Mouse (Mus musculus): ENCODE results near the gene Gm49387. TPM values are rescaled to one million over a fixed set of nuclear protein-coding genes. Genes with fewer than 3 reads are reported as not detected.

Gm49387 gene
- total and polyA plus RNA-seq, 3 experiments = not detected

DNA sequence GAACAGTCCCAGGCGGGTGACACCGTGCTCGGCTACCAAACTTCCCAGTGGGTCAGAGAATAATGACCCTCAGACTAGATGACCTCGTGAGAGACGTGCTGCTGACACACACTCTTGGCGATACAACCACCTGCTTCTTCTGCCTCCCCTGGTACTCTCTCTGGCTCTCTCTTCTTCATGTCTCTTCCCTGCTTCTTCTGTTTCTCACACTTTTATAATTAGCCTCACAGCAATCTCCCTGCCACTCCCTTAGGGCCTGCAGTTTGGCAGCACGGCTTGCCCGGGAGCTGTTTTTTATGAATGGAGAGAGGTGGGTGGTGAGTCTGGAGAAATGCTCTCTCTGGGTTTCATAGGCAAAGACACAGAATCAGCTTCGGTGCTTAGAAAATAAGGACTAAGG lies 64.8 kb downstream of the Gm49387 start:
- DNase-seq (ENCODE audit: low spot score) = no peak
- Histone ChIP-seq H3K4me1 (ENCODE audit: insufficient read depth, low read depth, low read length) (peaks cover 21% of the 10 kb centered on the region), H3K4me3 (ENCODE audit: low read depth, low read length) (no peak overlapping the region), H3K27me3 (ENCODE audit: insufficient read depth, low read length) (peaks cover 26% of the 10 kb centered on the region), H3K9me3 (replicated peaks) (no peaks in the 10 kb centered on the region), H3K36me3 (replicated peaks) (no peaks in the 10 kb centered on the region)
- no peak for TF ChIP-seq CTCF (IDR thresholded peaks at IDR 0.05; ENCODE audit: low read depth, low read length)
- no peak for TF ChIP-seq GATA2 (IDR thresholded peaks at IDR 0.05; ENCODE audit: borderline replicate concordance, low read depth, low read length)
- TF ChIP-seq GATA1 (IDR thresholded peaks at IDR 0.05; ENCODE audit: borderline replicate concordance, low read length) = no peak
- no peak for TF ChIP-seq TAL1 (conservative IDR thresholded peaks at IDR 0.05; ENCODE audit: low read depth, low read length)
- no peak for TF ChIP-seq POLR2AphosphoS5 (IDR thresholded peaks at IDR 0.05; ENCODE audit: insufficient replicate concordance, low read depth, low read length)
- ATAC-seq (ENCODE audit: extremely low read depth, insufficient number of reproducible peaks, low FRiP score, poor library complexity, severe bottlenecking) = no peak

DNA sequence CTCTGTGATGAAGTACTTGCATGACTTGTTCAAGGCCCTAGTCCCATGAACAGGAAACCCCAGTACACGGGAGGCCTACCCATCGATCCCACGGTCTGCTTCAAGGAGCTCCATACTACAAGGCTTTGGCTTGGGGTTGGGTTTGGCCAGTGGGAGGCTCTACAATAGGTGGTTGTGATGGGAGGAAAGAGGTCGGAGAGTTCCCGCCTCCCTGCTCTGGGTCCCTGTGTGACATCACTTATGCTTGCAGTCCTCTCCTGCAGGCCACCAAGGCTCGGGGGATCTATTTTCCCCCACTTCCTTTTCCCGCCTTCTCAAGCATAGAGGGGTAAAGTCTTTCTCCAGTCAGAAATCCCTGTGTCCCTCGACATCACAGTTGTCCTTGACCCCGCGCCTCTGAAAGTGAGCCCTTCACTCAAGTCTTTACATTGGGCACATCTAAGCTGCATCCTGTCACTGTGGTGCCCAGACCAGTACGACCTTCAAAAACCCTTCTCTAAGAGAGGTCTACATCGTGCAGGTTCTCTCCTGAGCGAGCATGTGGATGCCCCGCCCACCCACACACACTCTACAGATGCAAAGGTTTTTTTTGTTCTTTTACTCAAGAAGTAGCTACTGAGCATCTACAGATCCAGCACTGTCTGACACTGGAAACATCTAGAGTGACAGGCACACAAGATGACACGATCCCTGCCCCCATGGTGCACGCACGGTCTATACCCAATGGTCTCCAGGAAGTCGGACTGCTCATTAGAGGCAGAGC lies 65.6 kb downstream of the Gm49387 start:
- Histone ChIP-seq H3K9me3 (replicated peaks) (no peaks in the 10 kb centered on the region), H3K4me3 (ENCODE audit: low read depth, low read length) (no peak overlapping the region), H3K27me3 (ENCODE audit: insufficient read depth, low read length) (peaks cover 26% of the 10 kb centered on the region), H3K36me3 (replicated peaks) (no peaks in the 10 kb centered on the region), H3K4me1 (ENCODE audit: insufficient read depth, low read depth, low read length) (peaks cover 29% of the 10 kb centered on the region)
- TF ChIP-seq GATA1 (IDR thresholded peaks at IDR 0.05; ENCODE audit: borderline replicate concordance, low read length) (no peak), POLR2AphosphoS5 (IDR thresholded peaks at IDR 0.05; ENCODE audit: insufficient replicate concordance, low read depth, low read length) (no peak), CTCF (IDR thresholded peaks at IDR 0.05; ENCODE audit: low read depth, low read length) (no peak), GATA2 (IDR thresholded peaks at IDR 0.05; ENCODE audit: borderline replicate concordance, low read depth, low read length) (no peak), TAL1 (conservative IDR thresholded peaks at IDR 0.05; ENCODE audit: low read depth, low read length) (no peak)
- DNase-seq (ENCODE audit: low spot score) (no peak), ATAC-seq (ENCODE audit: extremely low read depth, insufficient number of reproducible peaks, low FRiP score, poor library complexity, severe bottlenecking) (no peak)

DNA sequence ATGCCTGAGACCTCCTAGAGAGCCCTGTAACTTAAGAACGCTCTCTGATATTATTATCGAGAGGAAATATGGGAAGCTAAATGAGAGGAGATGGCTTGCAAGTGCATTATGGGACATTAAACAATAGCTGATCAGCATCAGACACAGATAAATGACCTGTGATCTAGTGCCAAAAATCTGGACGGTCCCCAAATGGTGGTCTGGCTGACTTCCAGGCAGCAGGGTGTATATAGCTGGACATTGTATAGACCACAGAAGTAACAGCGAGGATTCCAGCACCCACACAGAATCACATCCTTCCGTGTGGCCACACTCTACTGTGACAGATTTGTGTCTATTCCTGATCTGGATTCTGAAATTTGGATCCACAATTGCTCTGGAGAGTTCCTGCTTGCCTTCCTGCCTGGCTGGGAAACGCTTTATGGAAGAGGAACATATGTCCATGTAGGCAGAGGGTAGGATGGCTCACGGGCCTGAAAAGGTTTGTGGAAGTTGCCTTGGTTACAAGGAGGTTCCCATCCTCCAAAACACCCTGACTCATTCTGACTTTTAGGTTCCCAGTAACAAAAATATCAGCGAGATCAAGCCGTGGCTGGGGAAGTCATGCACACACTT lies 68.0 kb downstream of the Gm49387 start:
- peaks cover 42% of the 10 kb centered on the region for H3K4me1 ChIP-seq (ENCODE audit: insufficient read depth, low read depth, low read length)
- peaks cover 26% of the 10 kb centered on the region for H3K27me3 ChIP-seq (ENCODE audit: insufficient read depth, low read length)
- H3K9me3 ChIP-seq (replicated peaks) = no peaks in the 10 kb centered on the region
- no peak overlapping the region for H3K4me3 ChIP-seq (ENCODE audit: low read depth, low read length)
- TF ChIP-seq CTCF (IDR thresholded peaks at IDR 0.05; ENCODE audit: low read depth, low read length) (no peak), TAL1 (conservative IDR thresholded peaks at IDR 0.05; ENCODE audit: low read depth, low read length) (no peak), POLR2AphosphoS5 (IDR thresholded peaks at IDR 0.05; ENCODE audit: insufficient replicate concordance, low read depth, low read length) (no peak), GATA1 (IDR thresholded peaks at IDR 0.05; ENCODE audit: borderline replicate concordance, low read length) (no peak), GATA2 (IDR thresholded peaks at IDR 0.05; ENCODE audit: borderline replicate concordance, low read depth, low read length) (no peak)
- ATAC-seq (ENCODE audit: extremely low read depth, insufficient number of reproducible peaks, low FRiP score, poor library complexity, severe bottlenecking) (no peak), DNase-seq (ENCODE audit: low spot score) (no peak)
- H3K36me3 ChIP-seq (replicated peaks) = no peaks in the 10 kb centered on the region

DNA sequence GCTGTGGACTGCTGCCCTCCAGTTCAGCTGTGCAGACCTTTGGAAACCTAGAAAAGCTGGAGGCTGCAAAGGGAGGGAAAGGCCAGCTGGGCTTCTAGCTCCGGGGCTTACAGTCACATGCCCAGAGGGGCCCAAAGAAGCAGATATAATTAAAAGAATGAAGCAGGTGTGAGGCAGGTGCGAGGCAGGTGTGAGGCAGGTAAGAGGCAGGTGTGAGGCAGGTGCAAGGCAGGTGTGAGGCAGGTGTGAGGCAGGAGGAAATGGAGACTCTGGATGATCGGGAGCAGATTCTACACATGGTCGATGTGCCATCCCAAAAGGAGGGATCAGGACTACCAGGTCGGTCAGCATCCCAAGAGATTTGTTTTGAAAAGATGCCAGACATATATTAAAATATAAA lies 69.3 kb downstream of the Gm49387 start:
- H3K9me3 ChIP-seq (replicated peaks) = no peaks in the 10 kb centered on the region
- no peak overlapping the region for H3K4me3 ChIP-seq (ENCODE audit: low read depth, low read length)
- DNase-seq (ENCODE audit: low spot score) = no peak
- no peaks in the 10 kb centered on the region for H3K36me3 ChIP-seq (replicated peaks)
- peaks cover 42% of the 10 kb centered on the region for H3K4me1 ChIP-seq (ENCODE audit: insufficient read depth, low read depth, low read length)
- H3K27me3 ChIP-seq (ENCODE audit: insufficient read depth, low read length) = peaks cover 20% of the 10 kb centered on the region
- no peak for ATAC-seq (ENCODE audit: extremely low read depth, insufficient number of reproducible peaks, low FRiP score, poor library complexity, severe bottlenecking)
- TF ChIP-seq TAL1 (conservative IDR thresholded peaks at IDR 0.05; ENCODE audit: low read depth, low read length) (no peak), GATA2 (IDR thresholded peaks at IDR 0.05; ENCODE audit: borderline replicate concordance, low read depth, low read length) (no peak), GATA1 (IDR thresholded peaks at IDR 0.05; ENCODE audit: borderline replicate concordance, low read length) (no peak), CTCF (IDR thresholded peaks at IDR 0.05; ENCODE audit: low read depth, low read length) (no peak), POLR2AphosphoS5 (IDR thresholded peaks at IDR 0.05; ENCODE audit: insufficient replicate concordance, low read depth, low read length) (no peak)

DNA sequence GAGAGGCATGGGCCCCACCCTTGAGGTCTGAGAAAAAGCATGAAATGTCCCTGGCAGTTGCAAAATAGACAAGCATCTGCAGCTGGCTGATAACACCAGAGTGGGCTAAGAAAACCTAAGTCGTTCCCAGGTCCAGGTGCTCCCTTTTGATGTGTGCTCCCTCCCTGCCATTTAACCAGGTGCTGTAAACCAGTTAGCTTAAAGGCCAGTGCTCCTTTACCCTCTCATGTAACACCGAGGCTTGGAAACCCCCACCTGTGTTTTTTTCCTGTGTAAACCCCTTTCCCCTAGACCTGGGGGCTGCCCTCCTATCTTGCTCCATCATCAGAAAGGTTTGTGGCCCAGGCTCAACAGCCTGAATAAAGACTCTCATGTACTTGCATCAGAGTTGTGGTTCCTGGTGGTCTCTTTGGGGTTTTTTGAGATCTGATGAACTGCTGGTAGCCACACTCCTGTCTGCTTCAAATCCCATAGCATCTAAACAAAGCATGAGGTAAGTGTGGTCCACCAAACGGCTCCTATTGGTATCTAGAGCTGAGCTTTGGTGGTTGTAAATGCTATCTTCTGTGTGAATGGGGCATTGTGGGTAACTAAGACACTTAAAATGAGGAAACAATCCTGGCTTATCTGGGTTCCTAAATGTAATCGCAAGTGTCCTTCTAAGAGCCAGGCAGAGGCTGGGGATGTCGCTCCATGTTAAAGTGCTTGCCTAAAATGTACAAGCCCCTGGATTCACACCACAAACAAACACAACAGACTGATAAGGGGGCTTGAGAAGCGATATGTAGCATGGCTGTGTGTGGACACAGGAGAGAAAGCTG lies 70.3 kb downstream of the Gm49387 start:
- H3K9me3 ChIP-seq (replicated peaks) = no peaks in the 10 kb centered on the region
- H3K36me3 ChIP-seq (replicated peaks) = no peaks in the 10 kb centered on the region
- DNase-seq (ENCODE audit: low spot score) = peak; percentile 18
- ATAC-seq (ENCODE audit: extremely low read depth, insufficient number of reproducible peaks, low FRiP score, poor library complexity, severe bottlenecking) = no peak
- H3K27me3 ChIP-seq (ENCODE audit: insufficient read depth, low read length) = peaks cover 10% of the 10 kb centered on the region
- H3K4me3 ChIP-seq (ENCODE audit: low read depth, low read length) = no peak overlapping the region
- H3K4me1 ChIP-seq (ENCODE audit: insufficient read depth, low read depth, low read length) = peaks cover 44% of the 10 kb centered on the region
- TF ChIP-seq TAL1 (conservative IDR thresholded peaks at IDR 0.05; ENCODE audit: low read depth, low read length) (peak; percentile 29; the same call in 1 of the 2 replicates), GATA1 (IDR thresholded peaks at IDR 0.05; ENCODE audit: borderline replicate concordance, low read length) (no peak)

DNA sequence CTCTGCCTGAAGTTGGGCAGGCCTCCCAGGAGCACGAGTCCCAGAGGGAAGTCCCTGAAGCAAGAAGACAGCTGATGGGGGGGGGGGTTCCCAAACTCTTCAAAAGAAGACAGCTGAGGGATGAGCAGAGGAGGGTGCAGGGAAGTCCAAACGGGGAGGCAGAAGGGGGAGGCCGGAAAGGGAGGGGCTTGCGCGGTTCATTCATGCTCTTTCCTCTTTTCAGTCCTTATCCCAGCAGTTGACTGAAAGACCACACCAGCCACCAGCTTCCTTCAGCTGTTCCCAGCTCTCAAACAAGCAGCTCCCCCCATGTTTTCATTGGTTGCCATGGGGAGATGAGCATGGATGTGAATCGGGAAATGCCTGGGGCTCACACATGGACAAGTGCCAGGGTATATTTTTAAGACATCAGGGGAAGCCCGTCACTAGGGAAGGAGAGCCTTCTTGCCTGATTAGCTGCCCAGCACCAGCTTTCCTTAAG lies 71.5 kb downstream of the Gm49387 start:
- DNase-seq (ENCODE audit: low spot score) (no peak), ATAC-seq (ENCODE audit: extremely low read depth, insufficient number of reproducible peaks, low FRiP score, poor library complexity, severe bottlenecking) (no peak)
- TF ChIP-seq GATA1 (IDR thresholded peaks at IDR 0.05; ENCODE audit: borderline replicate concordance, low read length) (no peak), TAL1 (conservative IDR thresholded peaks at IDR 0.05; ENCODE audit: low read depth, low read length) (no peak), CTCF (IDR thresholded peaks at IDR 0.05; ENCODE audit: low read depth, low read length) (no peak), POLR2AphosphoS5 (IDR thresholded peaks at IDR 0.05; ENCODE audit: insufficient replicate concordance, low read depth, low read length) (no peak), GATA2 (IDR thresholded peaks at IDR 0.05; ENCODE audit: borderline replicate concordance, low read depth, low read length) (no peak)
- H3K27me3 ChIP-seq (ENCODE audit: insufficient read depth, low read length) = peaks cover under 1% of the 10 kb centered on the region; the same call in 1 of the 2 replicates
- H3K4me1 ChIP-seq (ENCODE audit: insufficient read depth, low read depth, low read length) = peaks cover 44% of the 10 kb centered on the region
- no peak overlapping the region; the same call in 1 of the 2 replicates for H3K4me3 ChIP-seq (ENCODE audit: low read depth, low read length)
- no peaks in the 10 kb centered on the region for H3K36me3 ChIP-seq (replicated peaks)
- H3K9me3 ChIP-seq (replicated peaks) = no peaks in the 10 kb centered on the region

Measured in G1E (cell line).